Mouse (Mus musculus) CH12.LX (cell line): ENCODE results near the gene Rplp1.

Experiments
- BHLHE40 ChIP-seq: IDR thresholded peaks from 2 replicates; pipeline ENCODE4 v1.6.1; 2011; ENCODE audit warnings: mild to moderate bottlenecking, low read depth, low read length, improper control_type of control experiment
- CTCF ChIP-seq, 2 experiments: IDR thresholded peaks in 1 of 2; conservative IDR thresholded peaks in 1 of 2; 2 replicates each; pipeline ENCODE4 v1.5.1; 2011 to 2012; ENCODE audit warnings: low read depth in 2 of 2, low read length in 2 of 2, improper control_type of control experiment in 1 of 2, inconsistent platforms in 1 of 2, mild to moderate bottlenecking in 1 of 2, moderate library complexity in 1 of 2
- E2F4 ChIP-seq: IDR thresholded peaks from 2 replicates; pipeline ENCODE4 v1.6.1; 2011; ENCODE audit warnings: low read depth, low read length, improper control_type of control experiment; ENCODE audit not compliant: insufficient replicate concordance
- ELF1 ChIP-seq: IDR thresholded peaks from 2 replicates; pipeline ENCODE4 v1.6.1; 2014; ENCODE audit warnings: low read depth, mild to moderate bottlenecking, inconsistent platforms, low read length, improper control_type of control experiment
- GABPA ChIP-seq: IDR thresholded peaks from 2 replicates; pipeline ENCODE4 v1.6.1; 2012; ENCODE audit warnings: low read depth, low read length, improper control_type of control experiment, inconsistent platforms; ENCODE audit not compliant: insufficient replicate concordance
- JUND ChIP-seq: conservative IDR thresholded peaks from 2 replicates; pipeline ENCODE4 v1.6.1; 2011; ENCODE audit warnings: low read depth, low read length, improper control_type of control experiment
- NELFE ChIP-seq: IDR thresholded peaks from 2 replicates; pipeline ENCODE4 v1.6.1; 2011; ENCODE audit warnings: low read depth, low read length, improper control_type of control experiment
- NRF1 ChIP-seq: IDR thresholded peaks from 2 replicates; pipeline ENCODE4 v1.6.1; 2014; ENCODE audit warnings: low read depth, mild to moderate bottlenecking, inconsistent platforms, low read length, improper control_type of control experiment, moderate library complexity
- POLR2A ChIP-seq: IDR thresholded peaks from 2 replicates; pipeline ENCODE4 v1.6.1; 2011; ENCODE audit warnings: low read depth, mild to moderate bottlenecking, improper control_type of control experiment, low read length
- RCOR1 ChIP-seq: conservative IDR thresholded peaks from 2 replicates; pipeline ENCODE4 v1.6.1; 2012; ENCODE audit warnings: low read depth, mild to moderate bottlenecking, inconsistent platforms, low read length, improper control_type of control experiment
- TBP ChIP-seq: conservative IDR thresholded peaks from 2 replicates; pipeline ENCODE4 v1.6.1; 2011; ENCODE audit warnings: low read depth, low read length, improper control_type of control experiment
- ZKSCAN1 ChIP-seq: IDR thresholded peaks from 2 replicates; pipeline ENCODE4 v1.6.1; 2012; ENCODE audit warnings: low read depth, inconsistent platforms, low read length, improper control_type of control experiment, borderline replicate concordance

GRCm38 (mm10) chr9:61959921-61960569 lies 45.7 kb upstream of the Rplp1 start:
- TF ChIP-seq CTCF (conservative IDR thresholded peaks at IDR 0.05 in 1 of 2, IDR thresholded peaks at IDR 0.05 in 1 of 2; ENCODE audit: low read depth in 2 of 2, low read length in 2 of 2) (no peak), ELF1 (no peak), ZKSCAN1 (no peak), NELFE (no peak), GABPA (no peak), JUND (no peak), POLR2A (no peak), RCOR1 (no peak), TBP (no peak), E2F4 (no peak), BHLHE40 (no peak), NRF1 (no peak)
